Mouse (Mus musculus) embryonic facial prominence, embryonic 14.5 days (tissue): ENCODE measurements at regions not wholly inside any gene's neighbourhood (a gene's known extent, or its start where the extent isn't known, plus 50 kb on each side); places are given as distances from the start of the nearest gene placed in this dataset.
"Not testable (repeated sequence)": the region's sequence is repeated elsewhere in the genome, so short reads cannot be mapped to it uniquely, and the experiment has no call there.

ENCODE experiments used
- ATAC-seq: fragments of 200-750 bp; cut with Nextera tagmentation; 2 replicates; pipeline ENCODE4 v1.8.0; 2017; ENCODE audit warnings: low read depth, moderate number of reproducible peaks, moderate TSS enrichment
- DNase-seq: peaks from one replicate; pipeline ENCODE4 v3.0.0-alpha.2; 2015; ENCODE audit warnings: low spot score
- H3K27ac ChIP-seq: fragments of 300-500 bp; sonication (generic); replicated peaks from 2 replicates; pipeline ENCODE4 v1.5.1; 2014; ENCODE audit warnings: low read depth, mild to moderate bottlenecking, low read length, moderate library complexity
- H3K27me3 ChIP-seq: fragments of 300-500 bp; sonication (generic); replicated peaks from 2 replicates; pipeline ENCODE4 v1.6.1; 2014; ENCODE audit warnings: low read length; ENCODE audit not compliant: control insufficient read depth, insufficient read depth
- H3K36me3 ChIP-seq: fragments of 300-500 bp; sonication (generic); 2 replicates; pipeline ENCODE4 v1.6.1; 2014; ENCODE audit warnings: low read length, mixed read lengths; ENCODE audit not compliant: control insufficient read depth, insufficient read depth
- H3K4me1 ChIP-seq: fragments of 300-500 bp; sonication (generic); 2 replicates; pipeline ENCODE4 v1.6.1; 2014; ENCODE audit warnings: antibody characterized with exemption, low read length; ENCODE audit not compliant: control insufficient read depth, insufficient read depth
- H3K4me2 ChIP-seq: fragments of 300-500 bp; sonication (generic); 2 replicates; pipeline ENCODE4 v1.6.1; 2014; ENCODE audit warnings: low read depth, mild to moderate bottlenecking, low read length, moderate library complexity, mixed read lengths
- H3K4me3 ChIP-seq: fragments of 300-500 bp; sonication (generic); 2 replicates; pipeline ENCODE4 v1.5.1; 2014; ENCODE audit warnings: low read depth, mild to moderate bottlenecking, low read length
- H3K9ac ChIP-seq: fragments of 300-500 bp; sonication (generic); 2 replicates; pipeline ENCODE4 v1.6.1; 2014; ENCODE audit warnings: low read depth, mild to moderate bottlenecking, low read length, moderate library complexity, mixed read lengths
- H3K9me3 ChIP-seq: fragments of 300-500 bp; sonication (generic); 2 replicates; pipeline ENCODE4 v1.6.1; 2016; ENCODE audit warnings: low read length; ENCODE audit not compliant: control insufficient read depth
- WGBS: fragments of 180-500 bp; shearing (Covaris S2); extraction: QIAGEN DNeasy Blood & Tissue Kit; methylation state at CpG from one replicate; pipeline ENCODE4 v1.1.7; 2014; 5-methylcytosine and 5-hydroxymethylcytosine counted together

GRCm38 (mm10) chr5:13654173-13654572, 137.2 kb upstream of the Speer3 start:
- ATAC-seq (no peak), DNase-seq (peak; percentile 58)
- Histone ChIP-seq H3K27me3 (no peaks in the 10 kb centered on the region), H3K4me1 (peaks cover 4% of the 10 kb centered on the region; the same call in 1 of the 2 replicates), H3K4me3 (no peak overlapping the region), H3K9ac (no peak overlapping the region), H3K36me3 (no peaks in the 10 kb centered on the region), H3K9me3 (no peaks in the 10 kb centered on the region), H3K27ac (no peak overlapping the region), H3K4me2 (no peak overlapping the region)

- not testable (repeated sequence) for ATAC-seq, H3K9ac ChIP-seq, H3K9me3 ChIP-seq, DNase-seq, H3K27me3 ChIP-seq, H3K36me3 ChIP-seq, H3K4me1 ChIP-seq, H3K4me2 ChIP-seq, H3K27ac ChIP-seq, H3K4me3 ChIP-seq
- 81% methylated on average over 7 of the region's 7 CpGs for WGBS
Measured at GRCm38 (mm10) chr5:13658301-13658700, 133.1 kb upstream of the Speer3 start.

GRCm38 (mm10) chr5:13659514-13659913, 131.9 kb upstream of the Speer3 start:
- 74% methylated on average over 1 of the region's 1 CpGs for WGBS
- no peaks in the 10 kb centered on the region for H3K36me3 ChIP-seq
- H3K4me1 ChIP-seq, result no peaks in the 10 kb centered on the region
- no peaks in the 10 kb centered on the region for H3K9me3 ChIP-seq
- no peak overlapping the region for H3K4me2 ChIP-seq
- H3K9ac ChIP-seq, result no peak overlapping the region
- DNase-seq (no peak), ATAC-seq (no peak)
- no peaks in the 10 kb centered on the region for H3K27me3 ChIP-seq
- H3K4me3 ChIP-seq, result no peak overlapping the region
- no peak overlapping the region for H3K27ac ChIP-seq

GRCm38 (mm10) chr5:13667444-13667843, 124.0 kb upstream of the Speer3 start:
- Histone ChIP-seq H3K27me3 (no peaks in the 10 kb centered on the region), H3K4me2 (no peak overlapping the region), H3K36me3 (no peaks in the 10 kb centered on the region), H3K27ac (no peak overlapping the region), H3K9me3 (no peaks in the 10 kb centered on the region), H3K4me3 (no peak overlapping the region), H3K9ac (no peak overlapping the region), H3K4me1 (no peaks in the 10 kb centered on the region)
- ATAC-seq (no peak), DNase-seq (no peak)
- WGBS, result 78% methylated on average over 1 of the region's 1 CpGs

- Histone ChIP-seq H3K4me3 (no peak overlapping the region), H3K36me3 (no peaks in the 10 kb centered on the region), H3K27me3 (no peaks in the 10 kb centered on the region), H3K9me3 (no peaks in the 10 kb centered on the region), H3K27ac (no peak overlapping the region), H3K9ac (no peak overlapping the region), H3K4me2 (no peak overlapping the region), H3K4me1 (no peaks in the 10 kb centered on the region)
- DNase-seq (no peak), ATAC-seq (no peak)
Measured at GRCm38 (mm10) chr5:13668840-13669239, 122.6 kb upstream of the Speer3 start.

- H3K36me3 ChIP-seq, result no peaks in the 10 kb centered on the region
- no peak overlapping the region for H3K4me2 ChIP-seq
- no peaks in the 10 kb centered on the region for H3K9me3 ChIP-seq
- H3K9ac ChIP-seq, result no peak overlapping the region
- no peaks in the 10 kb centered on the region for H3K27me3 ChIP-seq
- no peaks in the 10 kb centered on the region for H3K4me1 ChIP-seq
- ATAC-seq (no peak), DNase-seq (peak; percentile 42)
- WGBS, result 45% methylated on average over 5 of the region's 5 CpGs
- H3K4me3 ChIP-seq, result no peak overlapping the region
- H3K27ac ChIP-seq, result no peak overlapping the region
Measured at GRCm38 (mm10) chr5:13690929-13691806, 100.3 kb upstream of the Speer3 start.

- H3K36me3 ChIP-seq, result no peaks in the 10 kb centered on the region
- 45% methylated on average over 5 of the region's 5 CpGs for WGBS
- no peak for ATAC-seq
- H3K27ac ChIP-seq, result no peak overlapping the region
- H3K27me3 ChIP-seq, result no peaks in the 10 kb centered on the region
- no peak overlapping the region for H3K4me2 ChIP-seq
- DNase-seq, result no peak
- H3K4me1 ChIP-seq, result no peaks in the 10 kb centered on the region
- H3K9me3 ChIP-seq, result peaks cover 4% of the 10 kb centered on the region; the same call in 1 of the 2 replicates
- no peak overlapping the region for H3K9ac ChIP-seq
- H3K4me3 ChIP-seq, result no peak overlapping the region
Measured at GRCm38 (mm10) chr5:13694847-13695246, 96.6 kb upstream of the Speer3 start.
